Mouse (Mus musculus) kidney, adult 2 months (tissue): ENCODE measurements around the gene Ankrd23.

Experiments used
- CTCF ChIP-seq: fragments of 200-500 bp; conservative IDR thresholded peaks from 2 replicates; pipeline ENCODE4 v1.5.1; 2011; ENCODE audit warnings: low read depth, mild to moderate bottlenecking, control low read depth, low read length, moderate library complexity, mixed read lengths; ENCODE audit not compliant: insufficient read depth, insufficient read length
- POLR2A ChIP-seq: fragments of 200-500 bp; IDR thresholded peaks from one replicate; pipeline ENCODE4 v1.6.1; 2011; ENCODE audit warnings: low read depth, low read length, control low read depth

DNA sequence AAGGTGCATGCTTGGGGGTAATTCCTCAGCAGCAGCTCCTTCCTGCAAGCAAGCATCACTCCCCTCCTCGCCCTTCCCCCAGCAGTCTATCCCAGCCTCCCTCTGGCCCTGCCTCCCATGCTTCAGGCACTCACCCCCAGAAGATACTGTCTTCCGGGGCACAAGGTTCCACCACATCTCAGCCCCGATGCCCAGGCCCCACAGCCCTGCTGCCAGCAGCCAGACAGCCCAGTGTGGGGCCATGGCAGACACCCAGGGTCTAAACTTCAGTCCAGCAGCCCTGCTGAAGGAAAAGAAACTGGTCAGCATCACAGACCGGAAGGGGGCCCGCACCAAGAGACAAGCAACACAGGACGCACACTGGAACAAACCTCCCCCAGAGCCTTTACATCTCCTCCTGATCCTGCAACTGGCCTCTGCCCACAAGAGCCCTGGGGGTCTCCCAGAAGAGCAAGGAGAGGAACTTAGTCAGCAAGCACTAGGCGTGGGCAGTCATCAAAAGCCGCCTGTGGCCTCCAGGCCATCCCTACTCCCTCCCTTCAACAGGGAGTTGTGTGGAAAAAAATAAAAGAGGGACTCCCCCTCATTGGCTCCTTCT is 19.2 kb upstream of the Ankrd23 start:
- TF ChIP-seq POLR2A (no peak), CTCF (no peak)
